In the genomic region with DNA sequence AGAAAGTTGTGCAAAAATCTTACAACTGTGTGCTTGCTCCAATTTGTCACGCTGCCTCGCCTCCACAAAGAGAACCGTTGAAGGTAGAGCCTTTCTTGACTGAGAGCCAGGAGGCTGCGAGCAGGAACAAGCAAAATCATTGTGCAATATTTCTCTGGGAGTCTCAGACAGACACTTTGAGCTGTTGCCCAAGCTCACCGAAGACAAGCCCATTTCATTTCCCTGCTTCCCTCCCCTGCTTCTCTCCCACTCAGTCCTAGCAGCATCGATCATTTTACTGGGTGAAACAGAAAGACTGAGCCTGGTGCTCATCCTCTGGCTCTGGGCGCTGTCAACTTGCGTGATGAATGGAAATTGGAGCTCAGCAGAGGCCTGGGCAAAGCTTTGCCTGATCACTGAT, we compare ENCODE assay signal across 8 mouse cellular contexts. TPM values are rescaled to one million over a fixed set of nuclear protein-coding genes. Genes with fewer than 3 reads are reported as not detected.
DNase-seq lines count a peak whose midpoint lies in the region; ATAC-seq and TF ChIP-seq lines count a peak whose summit lies in the region.

No protein-coding gene starts in this region.

- no peak for TF ChIP-seq CTCF in kidney, adult 2 months (conservative IDR thresholded peaks at IDR 0.05; ENCODE audit: insufficient read depth, insufficient read length, low read depth, low read length)

- peak; percentile 23 for DNase-seq in kidney, adult 2 months
- DNase-seq in adrenal gland, adult 8-10 months, result peak; percentile 35
- peak; percentile 62 for DNase-seq in layer of hippocampus, adult 9-11 months
- DNase-seq in lung, postnatal 4 days, result peak; percentile 27 to 39
- DNase-seq in testis, postnatal 14 days (ENCODE audit: low spot score), result peak; percentile 64
- DNase-seq in spleen, postnatal 10 days (ENCODE audit: low spot score in 2 of 2), result no peak

- no peaks in the 10 kb centered on the region for H3K4me1 ChIP-seq in kidney, adult 2 months (ENCODE audit: control insufficient read depth, insufficient read depth, low read length)
- peaks cover 15% of the 10 kb centered on the region for H3K4me1 ChIP-seq in kidney, embryonic 15.5 days
- H3K4me1 ChIP-seq in forebrain, embryonic 16.5 days (replicated peaks; ENCODE audit: control insufficient read depth, insufficient read depth, low read length), result peaks cover 7% of the 10 kb centered on the region

- H3K36me3 ChIP-seq in kidney, adult 2 months (ENCODE audit: control insufficient read depth, insufficient read depth, low read length), result no peaks in the 10 kb centered on the region
- H3K36me3 ChIP-seq in kidney, embryonic 15.5 days, result no peaks in the 10 kb centered on the region
- no peaks in the 10 kb centered on the region for H3K36me3 ChIP-seq in forebrain, embryonic 16.5 days (ENCODE audit: control insufficient read depth, insufficient read depth)

- H3K9me3 ChIP-seq in kidney, embryonic 15.5 days (replicated peaks), result no peaks in the 10 kb centered on the region
- H3K9me3 ChIP-seq in forebrain, embryonic 16.5 days (ENCODE audit: control insufficient read depth, low read length), result no peaks in the 10 kb centered on the region

- no peak overlapping the region for H3K4me2 ChIP-seq in kidney, embryonic 15.5 days
- no peak overlapping the region for H3K4me2 ChIP-seq in forebrain, embryonic 16.5 days (ENCODE audit: low read length)

- H3K4me3 ChIP-seq in kidney, adult 2 months (ENCODE audit: insufficient read depth, low read depth, low read length), result no peak overlapping the region
- no peak overlapping the region for H3K4me3 ChIP-seq in kidney, embryonic 15.5 days (replicated peaks)
- no peak overlapping the region for H3K4me3 ChIP-seq in forebrain, embryonic 16.5 days (replicated peaks; ENCODE audit: low read length)

- 22% methylated on average over 8 of the region's 8 CpGs for WGBS in kidney, adult 2 months
- WGBS in kidney, embryonic 15.5 days, result 30% methylated on average over 8 of the region's 8 CpGs
- 19% methylated on average over 8 of the region's 8 CpGs for WGBS in forebrain, embryonic 16.5 days

- TF ChIP-seq POLR2A in kidney, adult 2 months (IDR thresholded peaks at IDR 0.05; ENCODE audit: low read depth, low read length), result no peak

- ATAC-seq in kidney, embryonic 15.5 days (replicated peaks; ENCODE audit: low FRiP score), result no peak
- ATAC-seq in forebrain, embryonic 16.5 days, result peak; percentile 36; the same call in 1 of the 2 replicates

- H3K27ac ChIP-seq in kidney, adult 2 months (ENCODE audit: insufficient read depth, low read depth, low read length), result no peak overlapping the region
- no peak overlapping the region for H3K27ac ChIP-seq in kidney, embryonic 15.5 days
- H3K27ac ChIP-seq in forebrain, embryonic 16.5 days (ENCODE audit: low read length), result no peak overlapping the region; the same call in 1 of the 2 replicates

- no peak overlapping the region for H3K9ac ChIP-seq in kidney, embryonic 15.5 days
- no peak overlapping the region for H3K9ac ChIP-seq in forebrain, embryonic 16.5 days (replicated peaks; ENCODE audit: low read depth, low read length)

- peaks cover 2% of the 10 kb centered on the region; the same call in 1 of the 2 replicates for H3K27me3 ChIP-seq in kidney, adult 2 months (replicated peaks; ENCODE audit: control insufficient read depth, insufficient read depth, low read length)
- no peaks in the 10 kb centered on the region; the same call in none of the 2 replicates for H3K27me3 ChIP-seq in kidney, embryonic 15.5 days
- no peaks in the 10 kb centered on the region for H3K27me3 ChIP-seq in forebrain, embryonic 16.5 days (replicated peaks; ENCODE audit: control insufficient read depth, insufficient read depth, low read length)

RNA-seq across cellular contexts. Expression of a gene that starts 14.8 kb away (rescaled TPM):
- polyA plus RNA-seq in kidney, adult 2 months (2012; rRNA removed), result 3.1 and 3.3 TPM in 2 replicates
- polyA plus RNA-seq in kidney, embryonic 15.5 days (2015; fragmentation: Nextera tagmentation; extraction: Ambion mirVana), result 19.0 and 20.2 TPM in 2 replicates
- 10 to 100 TPM; 34.0 to 41.7 (median 36.6) TPM for total RNA-seq in adrenal gland, adult 8-10 months (2022)
- 22.7 and 22.9 TPM in 2 replicates for polyA plus RNA-seq in forebrain, embryonic 16.5 days (2015; fragmentation: Nextera tagmentation; extraction: Ambion mirVana)

Comparison
In these comparisons a context has a peak if more than half of its experiments do, and no peak if none do; other contexts are left out.
1. DNase-seq: peak in kidney, adult 2 months (single experiment), adrenal gland, adult 8-10 months (single experiment), layer of hippocampus, adult 9-11 months (single experiment), lung, postnatal 4 days (2 of 2) and testis, postnatal 14 days (single experiment); none in spleen, postnatal 10 days (0 of 2).